Mouse (Mus musculus): ENCODE data around the gene Ttc12. TPM values are rescaled to one million over a fixed set of nuclear protein-coding genes. Genes with fewer than 3 reads are reported as not detected.

Gene Ttc12
- total RNA-seq, 1 experiment from 2014 or later: 2.8 TPM

GRCm38 (mm10) chr9:49504658-49505057 lies 18.6 kb upstream of the Ttc12 start:
- ATAC-seq (replicated peaks in 1 of 2; ENCODE audit: insufficient read depth in 1 of 2, low FRiP score in 2 of 2, low TSS enrichment in 1 of 2, low read depth in 1 of 2, poor library complexity in 2 of 2, severe bottlenecking in 2 of 2): no peak

GRCm38 (mm10) chr9:49502245-49502644 lies 16.2 kb upstream of the Ttc12 start:
- ATAC-seq (replicated peaks in 1 of 2; ENCODE audit: insufficient read depth in 1 of 2, low FRiP score in 2 of 2, low TSS enrichment in 1 of 2, low read depth in 1 of 2, poor library complexity in 2 of 2, severe bottlenecking in 2 of 2): no peak

GRCm38 (mm10) chr9:49499878-49500277 lies 13.9 kb upstream of the Ttc12 start:
- no peak for ATAC-seq (replicated peaks in 1 of 2; ENCODE audit: insufficient read depth in 1 of 2, low FRiP score in 2 of 2, low TSS enrichment in 1 of 2, low read depth in 1 of 2, poor library complexity in 2 of 2, severe bottlenecking in 2 of 2)

- peak; percentile 71 to 78 for ATAC-seq (replicated peaks in 1 of 2; ENCODE audit: insufficient read depth in 1 of 2, low FRiP score in 2 of 2, low TSS enrichment in 1 of 2, low read depth in 1 of 2, poor library complexity in 2 of 2, severe bottlenecking in 2 of 2)
Observed at GRCm38 (mm10) chr9:49493979-49494649, 8.1 kb upstream of the Ttc12 start.

GRCm38 (mm10) chr9:49490609-49491008 lies 4.6 kb upstream of the Ttc12 start:
- ATAC-seq (replicated peaks in 1 of 2; ENCODE audit: insufficient read depth in 1 of 2, low FRiP score in 2 of 2, low TSS enrichment in 1 of 2, low read depth in 1 of 2, poor library complexity in 2 of 2, severe bottlenecking in 2 of 2): no peak

GRCm38 (mm10) chr9:49488912-49489895 lies 3.2 kb upstream of the Ttc12 start:
- ATAC-seq (replicated peaks in 1 of 2; ENCODE audit: insufficient read depth in 1 of 2, low FRiP score in 2 of 2, low TSS enrichment in 1 of 2, low read depth in 1 of 2, poor library complexity in 2 of 2, severe bottlenecking in 2 of 2): peak; percentile 72 to 81

GRCm38 (mm10) chr9:49488258-49488657 lies 2.2 kb upstream of the Ttc12 start:
- ATAC-seq (replicated peaks in 1 of 2; ENCODE audit: insufficient read depth in 1 of 2, low FRiP score in 2 of 2, low TSS enrichment in 1 of 2, low read depth in 1 of 2, poor library complexity in 2 of 2, severe bottlenecking in 2 of 2): no peak

GRCm38 (mm10) chr9:49487657-49487943 lies 1.6 kb upstream of the Ttc12 start:
- no peak for ATAC-seq (replicated peaks in 1 of 2; ENCODE audit: insufficient read depth in 1 of 2, low FRiP score in 2 of 2, low TSS enrichment in 1 of 2, low read depth in 1 of 2, poor library complexity in 2 of 2, severe bottlenecking in 2 of 2)

GRCm38 (mm10) chr9:49486805-49487656 lies 1.0 kb upstream of the Ttc12 start:
- no peak for ATAC-seq (replicated peaks in 1 of 2; ENCODE audit: insufficient read depth in 1 of 2, low FRiP score in 2 of 2, low TSS enrichment in 1 of 2, low read depth in 1 of 2, poor library complexity in 2 of 2, severe bottlenecking in 2 of 2)

- ATAC-seq (replicated peaks in 1 of 2; ENCODE audit: insufficient read depth in 1 of 2, low FRiP score in 2 of 2, low TSS enrichment in 1 of 2, low read depth in 1 of 2, poor library complexity in 2 of 2, severe bottlenecking in 2 of 2): peak; percentile 15 to 38; a peak in 1 of 4 replicates
Observed at GRCm38 (mm10) chr9:49485250-49485891, 654 bp downstream of the Ttc12 start.

GRCm38 (mm10) chr9:49483316-49483715 lies 2.7 kb downstream of the Ttc12 start:
- ATAC-seq (replicated peaks in 1 of 2; ENCODE audit: insufficient read depth in 1 of 2, low FRiP score in 2 of 2, low TSS enrichment in 1 of 2, low read depth in 1 of 2, poor library complexity in 2 of 2, severe bottlenecking in 2 of 2): peak; percentile 67 to 72

GRCm38 (mm10) chr9:49472126-49472525 lies 13.9 kb downstream of the Ttc12 start:
- ATAC-seq (replicated peaks in 1 of 2; ENCODE audit: insufficient read depth in 1 of 2, low FRiP score in 2 of 2, low TSS enrichment in 1 of 2, low read depth in 1 of 2, poor library complexity in 2 of 2, severe bottlenecking in 2 of 2): no peak

- ATAC-seq (replicated peaks in 1 of 2; ENCODE audit: insufficient read depth in 1 of 2, low FRiP score in 2 of 2, low TSS enrichment in 1 of 2, low read depth in 1 of 2, poor library complexity in 2 of 2, severe bottlenecking in 2 of 2): no peak
Observed at GRCm38 (mm10) chr9:49470946-49471345, 15.1 kb downstream of the Ttc12 start.

GRCm38 (mm10) chr9:49470006-49470405 lies 16.0 kb downstream of the Ttc12 start:
- no peak for ATAC-seq (replicated peaks in 1 of 2; ENCODE audit: insufficient read depth in 1 of 2, low FRiP score in 2 of 2, low TSS enrichment in 1 of 2, low read depth in 1 of 2, poor library complexity in 2 of 2, severe bottlenecking in 2 of 2)

- no peak for ATAC-seq (replicated peaks in 1 of 2; ENCODE audit: insufficient read depth in 1 of 2, low FRiP score in 2 of 2, low TSS enrichment in 1 of 2, low read depth in 1 of 2, poor library complexity in 2 of 2, severe bottlenecking in 2 of 2)
Observed at GRCm38 (mm10) chr9:49456136-49456535, 29.9 kb downstream of the Ttc12 start.

- no peak for ATAC-seq (replicated peaks in 1 of 2; ENCODE audit: insufficient read depth in 1 of 2, low FRiP score in 2 of 2, low TSS enrichment in 1 of 2, low read depth in 1 of 2, poor library complexity in 2 of 2, severe bottlenecking in 2 of 2)
Observed at GRCm38 (mm10) chr9:49452396-49452795, 33.6 kb downstream of the Ttc12 start.

- no peak for ATAC-seq (replicated peaks in 1 of 2; ENCODE audit: insufficient read depth in 1 of 2, low FRiP score in 2 of 2, low TSS enrichment in 1 of 2, low read depth in 1 of 2, poor library complexity in 2 of 2, severe bottlenecking in 2 of 2)
Observed at GRCm38 (mm10) chr9:49450491-49450890, 35.5 kb downstream of the Ttc12 start.
